Mouse (Mus musculus) ovary, postnatal 10 days (tissue): Measurements from ENCODE around the gene Acvr1b.

Source experiments
- DNase-seq: peaks from one replicate; pipeline ENCODE4 v3.0.0; 2022; ENCODE audit warnings: low spot score

Acvr1b gene

GRCm38 (mm10) chr15:101173421-101174211 is at the start of gene Acvr1b:
TSS of gene Acvr1b (plus strand) at chr15:101174067.
- DNase-seq: peak; percentile 78

GRCm38 (mm10) chr15:101125561-101125960 is 48.3 kb upstream of the Acvr1b start:
- no peak for DNase-seq

DNA sequence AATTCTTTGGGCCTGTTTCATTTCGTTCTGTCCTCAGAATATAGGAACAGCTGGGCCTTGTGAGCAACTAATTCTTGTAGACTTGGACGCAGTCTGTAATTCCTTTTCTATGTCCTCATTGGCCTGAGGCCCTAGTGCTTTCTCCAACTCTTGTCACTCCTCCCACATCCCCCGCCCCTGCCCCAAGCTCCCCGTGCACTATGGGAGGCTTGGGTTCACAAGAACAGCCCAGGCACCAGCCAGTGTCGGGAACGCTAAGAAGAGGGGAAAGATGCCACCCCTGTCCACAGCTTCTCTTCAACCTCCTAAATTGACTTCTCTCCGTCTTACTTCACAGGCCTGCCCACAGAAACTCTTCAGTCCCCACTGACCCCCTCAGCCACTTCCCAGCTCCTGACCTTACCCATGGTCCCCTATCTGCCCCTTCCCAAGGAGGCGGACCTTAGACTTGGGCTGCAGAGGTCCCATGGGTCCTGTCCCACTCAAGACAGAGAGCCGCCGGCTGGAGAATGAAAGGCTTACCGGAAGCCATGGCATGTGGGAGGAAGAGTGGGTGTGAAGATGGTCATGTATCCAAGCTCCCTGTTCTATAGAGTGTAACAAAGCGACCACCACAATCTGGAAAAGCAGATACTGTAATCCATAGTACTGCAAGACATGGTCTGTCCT is 46.9 kb upstream of the Acvr1b start:
- no peak for DNase-seq

- DNase-seq: no peak
Observed at GRCm38 (mm10) chr15:101128181-101129089, 45.4 kb upstream of the Acvr1b start, which contains the start of gene Acvrl1. TSS of gene Acvrl1 (plus strand) at chr15:101128522.

DNA sequence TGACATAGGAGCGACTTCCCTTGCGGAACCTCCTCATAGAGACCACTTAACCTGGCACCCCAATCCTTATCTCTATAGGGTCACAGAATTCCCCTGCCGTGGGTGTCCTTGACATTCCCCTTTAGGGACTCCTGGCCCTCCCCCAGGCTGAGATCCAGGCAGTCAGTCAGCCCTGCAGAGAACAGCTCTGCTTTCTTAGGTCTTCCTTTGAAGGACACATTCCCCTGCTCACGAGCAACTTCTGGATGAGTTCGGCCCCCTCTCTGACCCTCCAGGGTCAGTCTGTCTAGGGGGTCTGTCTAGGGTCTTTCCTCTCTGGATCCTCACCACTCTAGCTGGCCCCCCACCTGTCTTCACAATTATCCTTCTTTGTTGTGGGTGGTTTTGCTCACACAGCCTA is 44.5 kb upstream of the Acvr1b start:
- no peak for DNase-seq

- DNase-seq: no peak
Observed at GRCm38 (mm10) chr15:101131498-101131897, 42.4 kb upstream of the Acvr1b start.

DNA sequence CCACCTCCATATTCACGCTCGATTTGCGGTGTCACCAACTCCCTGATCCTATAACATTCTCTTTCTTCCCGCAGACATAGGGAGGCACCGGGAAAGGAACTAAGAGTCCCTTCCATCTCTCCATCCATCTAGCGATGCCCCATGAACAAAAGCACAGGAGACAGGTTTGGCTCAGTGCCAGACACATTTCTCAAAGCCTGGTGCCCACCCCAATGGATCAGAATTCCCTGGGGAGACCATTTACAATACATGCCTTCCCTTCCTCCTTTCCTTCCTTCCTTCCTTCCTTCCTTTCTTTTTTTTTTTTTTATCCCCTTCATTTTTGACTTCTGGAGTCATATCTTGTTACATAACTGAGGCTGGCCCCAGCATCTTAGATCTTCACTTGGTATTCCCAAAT is 41.8 kb upstream of the Acvr1b start:
- DNase-seq: no peak

- no peak for DNase-seq
Observed at GRCm38 (mm10) chr15:101132761-101133160, 41.1 kb upstream of the Acvr1b start.

GRCm38 (mm10) chr15:101133993-101134704 is 39.7 kb upstream of the Acvr1b start:
- DNase-seq: no peak

- DNase-seq: no peak
Observed at GRCm38 (mm10) chr15:101135405-101135804, 38.5 kb upstream of the Acvr1b start.

- DNase-seq: no peak
Observed at GRCm38 (mm10) chr15:101137455-101137854, 36.4 kb upstream of the Acvr1b start.

- no peak for DNase-seq
Observed at GRCm38 (mm10) chr15:101138675-101139074, 35.2 kb upstream of the Acvr1b start.

DNA sequence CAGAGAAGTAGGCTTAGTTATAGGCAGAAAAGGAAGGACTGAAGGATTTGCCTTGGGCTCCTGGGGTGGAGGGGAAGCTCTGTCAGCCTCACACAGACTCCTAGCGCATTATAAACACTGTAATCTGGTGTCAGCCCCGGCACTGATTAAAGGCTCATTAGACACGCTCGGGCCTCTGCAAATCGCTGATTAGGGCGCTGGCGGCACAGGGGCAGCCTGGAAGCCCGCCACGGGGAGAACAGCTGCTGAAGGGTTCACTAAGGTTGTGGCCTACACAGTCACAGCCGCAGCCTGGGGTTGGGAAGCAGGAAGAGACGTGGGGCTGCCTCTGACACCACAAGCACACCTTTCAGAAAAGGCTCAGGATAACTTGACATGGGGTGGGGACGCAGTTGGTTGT is 34.0 kb upstream of the Acvr1b start:
- DNase-seq: no peak

DNA sequence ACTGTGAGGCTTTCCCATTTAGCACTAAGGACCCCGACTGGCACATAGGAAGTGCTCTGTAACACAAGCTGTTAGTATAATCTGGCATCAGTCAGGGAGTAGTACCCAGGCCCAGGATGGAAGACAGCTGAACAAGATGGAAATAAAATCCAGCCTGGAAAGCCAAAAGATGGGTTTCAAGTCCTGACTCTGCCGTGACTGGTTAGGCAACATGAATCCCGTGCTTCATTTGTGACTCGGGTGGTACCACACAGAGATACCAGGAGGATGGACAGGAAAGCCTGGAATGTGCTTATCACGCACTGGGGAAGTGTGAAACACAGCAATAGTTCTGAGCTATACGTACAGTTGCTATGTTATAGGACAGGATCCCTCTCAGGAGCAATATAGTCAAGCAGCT is 33.3 kb upstream of the Acvr1b start:
- DNase-seq: no peak

- peak; percentile 14 for DNase-seq
Observed at GRCm38 (mm10) chr15:101141061-101141541, 32.8 kb upstream of the Acvr1b start.

GRCm38 (mm10) chr15:101142672-101143071 is 31.2 kb upstream of the Acvr1b start:
- no peak for DNase-seq

GRCm38 (mm10) chr15:101143494-101143893 is 30.4 kb upstream of the Acvr1b start:
- no peak for DNase-seq

DNA sequence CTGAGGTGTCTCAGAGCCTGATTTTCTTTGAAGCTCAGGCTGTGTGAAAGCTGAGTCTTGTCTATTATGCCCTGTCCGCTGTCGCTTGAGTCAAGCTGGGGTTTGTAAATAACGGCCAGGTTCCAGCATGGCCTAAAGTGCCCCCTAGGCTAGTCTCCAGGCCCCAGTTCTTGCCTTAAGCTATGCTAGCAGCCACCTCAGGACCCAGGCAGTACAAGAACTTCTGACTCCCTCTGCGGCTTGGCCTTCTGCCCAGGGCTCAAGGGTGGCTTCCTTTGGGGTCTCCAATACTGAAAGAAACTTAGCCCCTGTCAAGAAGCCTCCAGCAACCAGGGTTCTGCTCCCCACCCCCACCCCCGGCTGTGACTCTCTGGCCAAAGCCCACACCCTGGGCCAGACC is 29.7 kb upstream of the Acvr1b start:
- DNase-seq: no peak

DNA sequence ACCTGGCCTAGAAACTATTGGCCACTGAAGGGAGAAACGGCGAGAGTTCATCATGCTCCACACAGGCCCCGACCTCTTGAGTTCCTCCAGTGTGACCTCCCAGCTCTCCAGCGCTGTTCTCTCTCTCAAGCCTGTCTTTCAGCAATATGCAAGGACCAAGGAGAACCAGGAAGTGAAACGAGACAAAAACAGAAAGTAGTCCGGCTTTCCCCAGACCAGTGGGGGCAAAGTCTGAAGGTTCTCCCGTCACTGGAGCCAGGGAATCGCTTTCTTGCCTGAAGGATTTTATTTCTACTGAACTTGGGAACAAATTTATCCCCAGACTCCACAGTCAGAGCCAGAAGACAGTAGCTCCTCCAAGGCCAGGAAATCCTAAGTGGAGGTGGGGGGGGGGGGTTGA is 29.1 kb upstream of the Acvr1b start:
- no peak for DNase-seq

DNA sequence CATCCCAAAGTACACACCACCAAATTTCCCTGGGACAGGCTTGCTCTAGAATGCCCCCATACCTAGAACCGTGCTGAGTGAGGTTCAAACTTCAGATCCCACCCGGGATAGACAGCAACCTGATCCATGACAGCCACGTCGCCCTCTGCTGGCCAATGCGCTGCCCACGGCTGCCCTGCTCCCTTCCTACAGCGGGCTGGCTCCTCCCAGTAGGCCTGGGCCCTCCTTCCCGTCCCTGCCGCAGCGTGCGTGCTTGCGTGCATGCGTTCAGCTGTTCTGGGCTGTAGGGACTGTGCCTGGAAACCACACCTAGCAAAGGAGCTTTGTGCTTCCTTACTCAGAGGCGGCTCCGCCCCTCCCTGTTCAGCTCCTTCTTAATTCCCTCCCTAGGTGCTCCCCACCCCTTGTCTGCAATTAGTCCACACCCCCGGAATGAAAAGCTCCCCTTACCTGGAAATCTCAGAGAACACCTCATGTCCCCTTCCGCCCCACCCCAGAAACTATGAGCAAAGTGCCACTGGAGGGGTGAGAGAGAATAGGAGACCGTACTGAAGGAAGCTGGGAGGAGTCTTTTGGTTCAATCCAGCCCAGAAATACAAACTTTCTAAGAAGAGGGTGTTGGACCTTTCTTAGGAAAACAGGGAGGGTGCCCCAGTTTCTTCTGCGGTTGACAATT is 28.3 kb upstream of the Acvr1b start:
- DNase-seq: peak; percentile 91
